Mouse (Mus musculus): Measurements from ENCODE around the gene Col23a1. TPM values are rescaled to one million over a fixed set of nuclear protein-coding genes. Genes with fewer than 3 reads are reported as not detected.

Gene Col23a1
- total RNA-seq, 2 experiments from 2014 or later, result 0.02 TPM; not detected in 1

DNA sequence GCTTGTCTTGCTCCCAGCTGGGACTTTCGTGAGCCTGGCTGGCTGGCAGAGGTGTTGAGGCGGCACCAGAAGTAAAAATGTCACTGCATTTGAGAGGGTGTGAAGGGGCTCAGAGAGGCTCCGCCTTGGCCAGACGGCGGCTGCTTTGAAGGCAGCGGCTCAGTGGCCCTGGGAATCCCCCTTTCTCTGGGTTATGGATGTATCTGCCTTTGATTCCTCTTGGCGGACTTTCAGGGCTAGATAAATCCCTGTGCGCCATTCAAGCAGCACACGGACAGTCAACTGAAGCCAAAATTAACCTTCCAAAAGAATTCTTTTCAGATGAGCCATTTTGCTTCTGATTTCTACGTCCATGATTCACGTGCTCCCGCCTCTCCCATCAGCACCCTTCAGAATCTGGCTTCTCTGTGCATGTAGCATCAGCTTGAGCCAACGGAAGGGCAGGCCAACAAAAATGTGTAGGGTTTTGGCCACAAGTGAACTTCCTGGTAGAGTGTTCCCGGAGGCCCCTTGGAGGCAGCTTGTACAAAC, 237.0 kb downstream of the Col23a1 start:
- ATAC-seq (replicated peaks; ENCODE audit: poor library complexity), result no peak

DNA sequence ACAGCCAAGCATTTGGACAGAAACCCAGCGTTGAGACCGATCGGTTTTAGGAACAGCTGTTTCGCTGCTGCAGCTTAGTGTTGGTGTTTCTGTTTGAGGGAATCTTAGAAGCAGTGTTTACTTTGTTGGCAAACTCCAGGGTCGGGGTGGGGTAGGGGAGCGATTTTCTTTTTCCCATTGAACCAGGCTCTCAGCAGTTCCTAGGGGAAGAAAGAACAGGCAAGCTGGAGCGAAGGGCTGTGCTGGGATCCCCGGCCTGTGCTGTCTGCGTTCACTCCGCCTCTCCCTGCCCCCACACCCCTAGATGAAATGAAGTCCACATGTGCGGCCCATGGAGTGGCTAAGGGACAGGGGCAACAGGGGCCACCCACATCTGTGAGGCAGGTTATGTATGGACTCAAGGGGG, 243.4 kb downstream of the Col23a1 start:
- ATAC-seq (replicated peaks; ENCODE audit: poor library complexity), result no peak

DNA sequence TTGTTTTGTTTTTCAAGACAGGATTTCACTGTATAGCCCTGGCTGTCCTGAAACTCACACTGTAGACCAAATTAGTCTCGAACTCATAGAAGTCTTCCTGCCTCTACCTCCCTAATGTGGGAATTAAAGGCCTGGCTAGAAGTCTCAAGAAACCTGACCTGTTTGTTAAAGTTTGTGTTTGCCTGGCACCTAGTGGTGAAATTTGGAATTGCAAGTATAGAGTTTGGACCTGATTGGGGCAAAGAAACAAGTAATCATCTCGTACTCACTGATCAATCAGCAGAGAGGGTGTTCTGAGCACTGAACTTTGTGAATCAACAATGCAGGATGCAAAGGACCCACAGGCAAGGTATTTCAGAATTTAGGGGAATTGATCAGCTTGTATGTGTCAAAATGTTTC, 244.6 kb downstream of the Col23a1 start:
- ATAC-seq (replicated peaks; ENCODE audit: poor library complexity), result no peak

DNA sequence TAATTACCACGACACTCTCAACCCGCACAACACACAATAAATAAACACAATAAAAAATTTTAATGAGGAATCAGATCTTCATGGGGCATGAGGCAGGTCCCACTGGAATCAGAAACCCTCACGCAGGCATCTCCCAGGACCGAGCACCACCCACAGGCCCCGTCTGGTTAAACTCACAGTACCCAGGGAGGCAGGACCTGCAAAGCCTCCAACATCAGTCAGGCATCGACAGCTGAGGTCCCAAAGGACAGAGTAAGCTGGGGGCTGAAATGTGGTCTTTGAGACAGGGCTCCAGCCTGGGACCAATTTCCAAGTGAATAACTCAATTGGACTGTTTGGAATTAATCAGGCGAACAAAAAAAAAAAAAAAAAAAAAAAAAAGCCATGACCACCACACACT, 248.7 kb downstream of the Col23a1 start:
- ATAC-seq (replicated peaks; ENCODE audit: poor library complexity), result no peak

DNA sequence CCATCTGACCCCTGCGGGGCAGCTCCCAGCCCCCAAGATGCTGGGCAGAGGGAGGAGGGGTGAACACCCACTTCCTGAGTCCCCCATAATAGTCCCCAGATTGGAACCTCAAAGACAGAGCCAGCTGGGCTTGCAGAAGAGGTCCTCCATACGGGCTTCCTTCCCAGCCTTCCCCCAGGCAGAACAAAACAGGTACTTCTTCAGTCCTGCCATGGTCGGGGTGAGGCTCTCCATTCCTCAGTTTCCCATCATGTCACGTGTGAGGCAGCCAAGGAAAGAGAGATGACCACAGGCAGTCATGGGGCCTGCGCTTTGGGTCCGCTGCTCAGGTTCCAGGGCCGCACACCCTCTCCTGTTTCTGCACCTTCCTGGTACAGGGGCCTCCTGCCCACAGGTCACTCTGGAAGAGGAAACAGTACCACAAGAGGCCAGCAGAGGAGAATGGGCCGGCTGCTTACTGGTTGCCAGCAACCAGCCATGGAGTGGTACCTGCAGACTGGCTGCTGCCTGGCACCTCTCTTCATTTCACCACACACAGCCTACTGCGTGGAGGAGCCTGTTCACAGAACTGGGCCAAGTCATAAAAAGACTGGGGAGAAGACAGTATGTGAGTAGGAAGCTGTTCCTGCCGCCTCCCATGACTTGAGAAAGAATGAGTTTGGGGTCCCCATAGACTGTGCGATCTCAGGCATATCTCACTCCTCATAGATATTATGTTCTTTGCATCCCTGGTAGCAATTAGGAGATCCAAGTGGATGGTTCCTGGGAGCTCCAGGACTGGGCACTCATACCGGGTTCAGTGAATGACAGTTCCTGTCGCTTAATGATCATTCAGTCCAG, 249.4 kb downstream of the Col23a1 start:
- ATAC-seq (replicated peaks; ENCODE audit: poor library complexity), result peak; percentile 41

DNA sequence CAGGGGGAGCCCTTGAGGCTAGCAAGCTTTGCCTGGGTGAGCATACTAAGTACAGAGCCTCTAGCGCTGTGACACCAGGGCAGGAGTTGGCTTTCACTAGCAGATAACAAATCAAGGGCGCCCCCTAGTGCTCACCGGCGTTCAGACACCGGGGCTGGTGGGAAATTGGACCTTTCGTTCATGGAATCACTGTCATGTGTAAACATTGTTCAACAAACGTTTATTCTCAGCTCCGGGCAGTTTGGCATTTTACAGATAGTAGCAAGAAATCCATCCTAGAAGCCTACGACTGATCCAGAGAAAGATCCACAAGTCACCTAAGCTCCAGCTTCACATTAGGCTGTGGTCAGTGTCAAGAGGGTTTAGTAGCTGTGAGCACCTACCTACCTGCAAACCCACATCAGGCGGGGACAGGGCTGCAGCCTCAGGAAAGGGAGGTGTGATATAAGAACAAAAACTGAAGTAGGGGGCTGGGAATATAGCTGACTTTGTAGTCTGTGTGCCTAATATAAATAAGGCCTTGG, 250.1 kb downstream of the Col23a1 start:
- ATAC-seq (replicated peaks; ENCODE audit: poor library complexity), result peak; percentile 97

GRCm38 (mm10) chr11:51542424-51542823, 252.7 kb downstream of the Col23a1 start:
- ATAC-seq (replicated peaks; ENCODE audit: poor library complexity), result no peak

GRCm38 (mm10) chr11:51543487-51544050, 253.8 kb downstream of the Col23a1 start:
- ATAC-seq (replicated peaks; ENCODE audit: poor library complexity), result no peak

DNA sequence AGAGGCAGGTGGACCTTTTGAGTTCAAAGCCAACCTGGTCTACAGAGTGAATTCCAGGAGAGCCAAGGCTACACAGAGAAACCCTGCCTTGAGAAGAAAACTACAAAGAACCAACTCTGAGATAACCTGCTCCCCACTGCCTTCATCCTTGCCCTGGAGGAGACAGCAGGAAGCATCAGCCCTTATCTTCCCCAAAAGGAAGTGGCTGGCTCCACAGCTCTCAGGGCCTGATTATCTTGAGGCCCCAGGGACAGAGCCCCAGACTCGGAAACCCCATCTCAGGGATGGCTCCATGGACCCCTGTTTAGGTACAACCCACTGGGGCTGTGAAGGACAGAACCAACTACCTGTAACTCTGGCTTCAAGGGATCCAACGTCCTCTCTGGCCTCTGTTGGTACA, 254.7 kb downstream of the Col23a1 start:
- peak; percentile 45 for ATAC-seq (replicated peaks; ENCODE audit: poor library complexity)

DNA sequence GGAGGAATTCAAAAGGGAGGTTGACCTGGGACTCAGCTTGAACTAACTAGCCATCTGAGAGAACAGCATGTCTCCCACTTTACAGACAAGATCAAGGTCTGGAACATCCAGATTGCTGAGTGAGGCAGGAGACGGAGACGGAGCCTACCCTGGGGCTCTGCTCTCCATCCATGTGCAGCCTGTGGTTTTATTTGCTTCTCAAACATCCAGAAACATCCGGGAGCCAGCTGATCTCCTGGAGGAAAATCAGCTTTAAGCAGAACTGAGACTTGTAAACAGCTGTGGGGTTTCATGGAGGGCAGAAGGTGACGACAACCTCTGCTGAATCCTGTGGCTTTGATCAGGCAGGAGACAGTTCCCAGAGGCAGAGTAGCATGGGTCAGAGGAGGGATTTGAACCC, 256.1 kb downstream of the Col23a1 start:
- ATAC-seq (replicated peaks; ENCODE audit: poor library complexity), result no peak

GRCm38 (mm10) chr11:51551253-51551652, 261.5 kb downstream of the Col23a1 start:
- peak; percentile 76 for ATAC-seq (replicated peaks; ENCODE audit: poor library complexity)

DNA sequence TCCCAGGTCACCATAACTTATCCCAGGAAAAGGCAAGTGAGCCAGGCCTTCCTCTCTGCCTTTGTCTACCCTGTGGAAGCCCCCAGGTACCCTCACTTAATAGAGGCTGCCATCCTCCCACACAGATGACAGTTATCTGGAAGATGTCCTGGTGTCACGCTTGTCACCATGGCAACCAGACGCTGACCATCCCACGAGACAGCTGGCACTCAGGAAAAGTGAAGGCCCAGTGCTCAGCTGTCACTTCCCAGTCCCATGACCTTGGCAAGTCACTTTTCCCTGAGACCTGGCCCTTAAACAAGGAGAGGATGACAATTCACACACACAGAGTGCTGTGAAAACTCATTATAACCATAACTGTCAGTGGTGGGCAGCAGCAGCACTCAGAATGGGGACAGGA, 262.4 kb downstream of the Col23a1 start:
- ATAC-seq (replicated peaks; ENCODE audit: poor library complexity), result no peak

DNA sequence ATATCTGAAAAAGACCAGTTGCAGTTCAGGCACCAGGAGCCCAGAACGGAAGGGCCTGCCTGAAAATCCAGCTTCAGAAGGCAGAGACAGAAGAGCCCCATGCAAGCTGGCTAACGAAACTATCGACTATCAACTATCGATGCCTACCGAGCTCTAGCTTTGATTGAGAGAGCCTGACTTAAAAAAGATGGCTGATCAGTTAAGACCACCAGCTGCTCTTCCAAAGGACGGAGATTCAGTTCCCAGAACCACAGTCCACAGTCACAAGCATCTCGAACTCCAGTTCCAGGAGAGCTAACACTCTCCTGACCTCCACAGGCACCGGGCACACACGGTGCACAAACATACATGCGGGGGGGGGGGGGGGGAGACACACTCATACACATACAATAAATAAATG, 264.9 kb downstream of the Col23a1 start:
- ATAC-seq (replicated peaks; ENCODE audit: poor library complexity), result no peak

DNA sequence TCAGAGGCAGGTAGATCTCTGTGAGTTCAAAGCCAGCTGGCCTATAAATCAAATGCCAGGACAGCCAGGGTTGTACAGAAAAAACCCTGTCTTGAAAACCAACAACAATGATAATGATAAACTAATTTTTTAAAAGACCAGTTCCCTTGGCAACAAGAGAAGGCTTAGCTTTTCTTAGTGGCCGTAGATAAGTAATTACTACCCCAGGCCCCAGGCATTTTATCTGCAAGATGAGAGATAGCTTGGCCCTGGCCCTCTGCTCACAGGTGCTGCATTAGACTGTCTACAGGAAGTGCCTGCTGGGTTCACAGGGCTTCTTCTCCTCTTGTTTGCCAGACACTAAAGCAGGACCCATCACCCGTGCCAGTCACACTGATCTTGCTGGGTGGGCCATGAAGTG, 265.3 kb downstream of the Col23a1 start:
- ATAC-seq (replicated peaks; ENCODE audit: poor library complexity), result no peak

- no peak for ATAC-seq (replicated peaks; ENCODE audit: poor library complexity)
Observed at GRCm38 (mm10) chr11:51563276-51563675, 273.6 kb downstream of the Col23a1 start.

GRCm38 (mm10) chr11:51565062-51565461, 275.3 kb downstream of the Col23a1 start:
- ATAC-seq (replicated peaks; ENCODE audit: poor library complexity), result peak; percentile 99

DNA sequence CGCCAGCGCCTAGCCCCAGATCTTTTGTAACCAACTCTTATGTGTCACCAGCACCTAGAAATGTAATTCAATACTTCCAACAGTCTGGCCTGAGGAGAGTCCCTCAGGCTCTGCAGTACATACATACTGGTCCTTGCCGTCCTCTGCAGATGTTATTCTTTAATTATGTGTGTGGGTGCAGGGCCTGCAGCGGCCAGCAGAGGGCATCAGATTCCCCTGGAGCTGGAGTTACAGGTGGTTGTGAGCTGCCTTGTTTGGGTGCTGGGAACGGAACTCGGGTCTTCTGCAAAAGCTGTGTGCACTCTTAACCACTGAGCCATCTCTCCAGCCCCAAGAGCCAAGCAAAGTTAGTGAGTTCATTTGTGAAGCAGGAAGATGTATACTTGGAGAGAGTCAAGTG, 276.2 kb downstream of the Col23a1 start:
- ATAC-seq (replicated peaks; ENCODE audit: poor library complexity), result no peak

DNA sequence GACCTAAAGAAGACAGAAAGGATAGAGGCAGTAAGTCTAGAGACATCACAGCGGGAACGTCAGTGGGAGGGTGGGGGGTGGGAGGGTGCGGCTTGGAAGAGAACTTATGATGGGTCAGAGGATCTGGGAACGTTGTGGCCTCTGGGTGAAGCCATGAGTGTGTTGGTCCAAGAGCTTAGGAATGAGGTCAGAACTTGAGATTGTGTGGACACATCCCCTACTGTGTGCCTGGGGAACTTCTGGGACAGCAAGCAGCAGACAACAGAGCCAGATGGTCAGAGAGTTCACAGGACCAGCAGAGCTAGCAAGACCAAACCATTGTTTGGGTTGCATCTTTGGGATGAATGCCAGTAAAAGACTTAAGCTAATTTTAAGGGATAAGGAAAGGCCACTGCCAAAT, 279.1 kb downstream of the Col23a1 start:
- ATAC-seq (replicated peaks; ENCODE audit: poor library complexity), result no peak

DNA sequence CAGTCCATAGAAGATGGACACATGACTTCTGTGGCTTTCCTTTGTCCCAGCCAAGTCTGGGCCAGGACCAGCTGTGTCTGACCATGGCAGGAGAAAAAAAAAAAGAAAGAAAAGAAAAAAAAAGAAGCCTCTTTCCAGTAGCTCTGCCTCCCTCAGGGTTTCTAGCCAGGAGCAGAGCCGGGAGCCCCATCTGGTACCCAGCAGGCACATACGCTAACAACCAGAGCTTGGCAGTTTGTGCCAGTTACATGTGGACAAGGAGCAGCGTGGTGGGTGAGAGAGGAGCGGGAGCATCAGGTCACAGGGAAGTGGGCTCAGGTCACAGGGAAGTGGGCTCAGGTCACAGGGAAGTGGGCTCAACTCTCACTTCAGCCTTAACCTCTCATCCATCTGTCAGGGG, 286.7 kb downstream of the Col23a1 start:
- ATAC-seq (replicated peaks; ENCODE audit: poor library complexity), result no peak

- peak; percentile 82 for ATAC-seq (replicated peaks; ENCODE audit: poor library complexity)
Observed at GRCm38 (mm10) chr11:51577587-51577986, 287.9 kb downstream of the Col23a1 start.

DNA sequence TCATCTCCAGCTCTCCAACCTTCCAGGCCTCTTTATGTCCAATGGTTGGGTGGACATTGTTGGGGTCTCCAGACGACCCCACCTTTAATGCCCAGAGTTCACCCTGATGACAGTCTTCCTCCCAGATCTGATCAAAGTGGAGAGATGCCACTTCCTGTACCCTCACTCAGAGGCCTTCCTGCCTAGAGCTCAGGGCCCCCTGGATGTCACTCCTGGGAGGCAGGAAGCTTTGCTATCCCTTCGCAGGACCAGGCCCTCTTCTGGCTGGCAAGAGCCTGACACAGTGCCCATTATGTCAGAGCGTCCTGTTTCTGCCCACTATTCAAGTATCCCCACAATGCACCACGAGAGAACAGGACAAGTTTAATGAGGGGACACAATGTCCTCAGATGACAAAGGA, 289.3 kb downstream of the Col23a1 start:
- ATAC-seq (replicated peaks; ENCODE audit: poor library complexity), result no peak

- ATAC-seq (replicated peaks; ENCODE audit: poor library complexity), result peak; percentile 43
Observed at GRCm38 (mm10) chr11:51582713-51583112, 293.0 kb downstream of the Col23a1 start.
